Mouse (Mus musculus): Measurements from ENCODE around the gene Pde4d. TPM values are rescaled to one million over a fixed set of nuclear protein-coding genes. Genes with fewer than 3 reads are reported as not detected.

Gene Pde4d
- polyA plus RNA-seq, 2 experiments = 11.7 to 17.3 TPM

DNA sequence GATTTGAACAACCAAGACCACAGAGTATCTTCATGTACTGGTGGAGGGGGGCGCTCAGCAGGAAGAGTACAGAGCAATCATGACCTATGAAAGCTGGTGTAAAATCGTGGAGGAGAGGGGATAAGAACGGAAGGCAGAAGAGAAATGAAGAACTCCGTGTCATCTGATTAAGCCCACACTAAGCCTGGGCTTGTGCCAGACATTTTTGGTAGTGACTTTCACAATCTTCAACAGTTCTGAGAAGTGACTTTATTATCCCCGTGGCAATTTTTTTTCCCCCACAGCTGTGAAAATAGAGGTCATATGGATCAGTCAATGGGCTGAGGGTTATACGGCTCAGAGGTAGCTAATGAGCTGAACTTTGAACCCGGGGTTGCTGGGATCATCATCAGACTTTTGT is 1202.9 kb downstream of the Pde4d start:
- H3K4me1 ChIP-seq (ENCODE audit: control insufficient read depth, insufficient read depth, low read length) = 0 out of 2 replicates have a peak, but pooled peaks cover 4% of the 10 kb centered on the region
- H3K4me3 ChIP-seq (replicated peaks; ENCODE audit: low read length) = no peak overlapping the region
- H3K27me3 ChIP-seq (ENCODE audit: control insufficient read depth, insufficient read depth, low read length) = no peaks in the 10 kb centered on the region
- no peak overlapping the region for H3K27ac ChIP-seq (replicated peaks; ENCODE audit: low read depth, low read length)
- DNase-seq (ENCODE audit: low spot score) (peak; percentile 42), ATAC-seq (ENCODE audit: low FRiP score, low read depth) (peak; percentile 63; the same call in 1 of the 2 replicates)
- 45% methylated on average over 7 of the region's 7 CpGs for WGBS
- no peak overlapping the region for H3K4me2 ChIP-seq (replicated peaks; ENCODE audit: low read depth, low read length, severe bottlenecking)
- H3K9me3 ChIP-seq (ENCODE audit: control insufficient read depth, low read length) = no peaks in the 10 kb centered on the region
- TF ChIP-seq POLR2A (IDR thresholded peaks at IDR 0.05; ENCODE audit: borderline replicate concordance, extremely low read depth, insufficient read depth, insufficient read length) = no peak
- no peak overlapping the region for H3K9ac ChIP-seq (ENCODE audit: low read depth, low read length, severe bottlenecking)
- no peaks in the 10 kb centered on the region for H3K36me3 ChIP-seq (ENCODE audit: control insufficient read depth, insufficient read depth, low read length)

- Histone ChIP-seq H3K9ac (ENCODE audit: low read depth, low read length, severe bottlenecking) (no peak overlapping the region), H3K36me3 (ENCODE audit: control insufficient read depth, insufficient read depth, low read length) (no peaks in the 10 kb centered on the region), H3K9me3 (ENCODE audit: control insufficient read depth, low read length) (no peaks in the 10 kb centered on the region), H3K27me3 (ENCODE audit: control insufficient read depth, insufficient read depth, low read length) (no peaks in the 10 kb centered on the region), H3K27ac (replicated peaks; ENCODE audit: low read depth, low read length) (no peak overlapping the region), H3K4me2 (replicated peaks; ENCODE audit: low read depth, low read length, severe bottlenecking) (no peak overlapping the region), H3K4me3 (replicated peaks; ENCODE audit: low read length) (no peak overlapping the region), H3K4me1 (ENCODE audit: control insufficient read depth, insufficient read depth, low read length) (0 out of 2 replicates have a peak, but pooled peaks cover 4% of the 10 kb centered on the region)
- 42% methylated on average over 3 of the region's 3 CpGs for WGBS
- no peak for TF ChIP-seq POLR2A (IDR thresholded peaks at IDR 0.05; ENCODE audit: borderline replicate concordance, extremely low read depth, insufficient read depth, insufficient read length)
- ATAC-seq (ENCODE audit: low FRiP score, low read depth) (no peak), DNase-seq (ENCODE audit: low spot score) (no peak)
These were observed 1205.6 kb downstream of the Pde4d start for GRCm38 (mm10) chr13:109655390-109655789.

- no peak overlapping the region for H3K4me3 ChIP-seq (replicated peaks; ENCODE audit: low read length)
- H3K4me1 ChIP-seq (ENCODE audit: control insufficient read depth, insufficient read depth, low read length) = peaks cover 12% of the 10 kb centered on the region; the same call in 1 of the 2 replicates
- DNase-seq (ENCODE audit: low spot score) (no peak), ATAC-seq (ENCODE audit: low FRiP score, low read depth) (no peak)
- no peak overlapping the region for H3K9ac ChIP-seq (ENCODE audit: low read depth, low read length, severe bottlenecking)
- no peaks in the 10 kb centered on the region for H3K36me3 ChIP-seq (ENCODE audit: control insufficient read depth, insufficient read depth, low read length)
- no peaks in the 10 kb centered on the region for H3K27me3 ChIP-seq (ENCODE audit: control insufficient read depth, insufficient read depth, low read length)
- H3K4me2 ChIP-seq (replicated peaks; ENCODE audit: low read depth, low read length, severe bottlenecking) = no peak overlapping the region
- no peak overlapping the region for H3K27ac ChIP-seq (replicated peaks; ENCODE audit: low read depth, low read length)
- WGBS = 85% methylated on average over 6 of the region's 6 CpGs
- no peak for TF ChIP-seq POLR2A (IDR thresholded peaks at IDR 0.05; ENCODE audit: borderline replicate concordance, extremely low read depth, insufficient read depth, insufficient read length)
- no peaks in the 10 kb centered on the region for H3K9me3 ChIP-seq (ENCODE audit: control insufficient read depth, low read length)
These were observed 1209.4 kb downstream of the Pde4d start for GRCm38 (mm10) chr13:109659103-109659502.

- H3K36me3 ChIP-seq (ENCODE audit: control insufficient read depth, insufficient read depth, low read length) = no peaks in the 10 kb centered on the region
- H3K9me3 ChIP-seq (ENCODE audit: control insufficient read depth, low read length) = no peaks in the 10 kb centered on the region
- no peak overlapping the region for H3K4me2 ChIP-seq (replicated peaks; ENCODE audit: low read depth, low read length, severe bottlenecking)
- WGBS = 87% methylated on average over 3 of the region's 3 CpGs
- no peak overlapping the region for H3K9ac ChIP-seq (ENCODE audit: low read depth, low read length, severe bottlenecking)
- no peaks in the 10 kb centered on the region for H3K27me3 ChIP-seq (ENCODE audit: control insufficient read depth, insufficient read depth, low read length)
- DNase-seq (ENCODE audit: low spot score) = no peak
- no peak overlapping the region for H3K4me3 ChIP-seq (replicated peaks; ENCODE audit: low read length)
- no peak for ATAC-seq (ENCODE audit: low FRiP score, low read depth)
- no peak for TF ChIP-seq POLR2A (IDR thresholded peaks at IDR 0.05; ENCODE audit: borderline replicate concordance, extremely low read depth, insufficient read depth, insufficient read length)
- no peak overlapping the region for H3K27ac ChIP-seq (replicated peaks; ENCODE audit: low read depth, low read length)
- peaks cover 12% of the 10 kb centered on the region; the same call in 1 of the 2 replicates for H3K4me1 ChIP-seq (ENCODE audit: control insufficient read depth, insufficient read depth, low read length)
These were observed 1211.6 kb downstream of the Pde4d start for GRCm38 (mm10) chr13:109661345-109661744.

DNA sequence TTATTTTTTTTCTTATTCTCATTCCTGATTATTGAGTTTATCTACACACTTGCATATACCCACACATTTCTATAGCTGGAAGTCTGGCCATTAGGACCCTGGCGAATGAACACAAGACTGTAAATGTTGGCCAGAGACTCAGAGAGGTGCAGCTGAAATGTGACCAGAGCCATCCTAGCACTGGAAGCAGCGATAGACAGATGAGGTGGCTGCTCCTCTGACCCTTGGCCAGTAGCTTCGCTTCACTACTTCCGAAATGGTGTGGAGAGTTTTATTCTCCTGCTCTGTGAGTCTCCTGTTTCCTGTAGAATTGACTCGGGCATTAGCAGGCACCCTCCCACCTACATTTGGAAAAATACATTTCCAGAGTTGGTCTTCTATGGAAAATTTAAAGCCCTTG is 1212.4 kb downstream of the Pde4d start:
- Histone ChIP-seq H3K27me3 (ENCODE audit: control insufficient read depth, insufficient read depth, low read length) (no peaks in the 10 kb centered on the region), H3K4me1 (ENCODE audit: control insufficient read depth, insufficient read depth, low read length) (peaks cover 12% of the 10 kb centered on the region; the same call in 1 of the 2 replicates), H3K9ac (ENCODE audit: low read depth, low read length, severe bottlenecking) (no peak overlapping the region), H3K36me3 (ENCODE audit: control insufficient read depth, insufficient read depth, low read length) (no peaks in the 10 kb centered on the region), H3K4me3 (replicated peaks; ENCODE audit: low read length) (no peak overlapping the region), H3K27ac (replicated peaks; ENCODE audit: low read depth, low read length) (peak overlapping the region; percentile 65; the same call in 1 of the 2 replicates), H3K4me2 (replicated peaks; ENCODE audit: low read depth, low read length, severe bottlenecking) (no peak overlapping the region), H3K9me3 (ENCODE audit: control insufficient read depth, low read length) (no peaks in the 10 kb centered on the region)
- WGBS = 41% methylated on average over 5 of the region's 5 CpGs
- DNase-seq (ENCODE audit: low spot score) (no peak), ATAC-seq (ENCODE audit: low FRiP score, low read depth) (no peak)
- no peak for TF ChIP-seq POLR2A (IDR thresholded peaks at IDR 0.05; ENCODE audit: borderline replicate concordance, extremely low read depth, insufficient read depth, insufficient read length)

All from limb, embryonic 14.5 days (tissue).